Mouse (Mus musculus) colon, adult 2 months (tissue): ENCODE measurements around the gene Bmp8a. TPM values are rescaled to one million over a fixed set of nuclear protein-coding genes. Genes with fewer than 3 reads are reported as not detected.

Source experiments
- polyA plus RNA-seq: library from polyadenylated mRNA; depleted of rRNA; stranded (reverse); fragments of >200 nt; gene quantifications from 2 replicates; pipeline ENCODE4 v1.2.3, GENCODE M21; 2012; rRNA removed

The Bmp8a gene
- 15.2 and 19.2 TPM in 2 replicates for polyA plus RNA-seq

GRCm38 (mm10) chr4:123342642-123343470, at the start of gene Bmp8a:
Gene Bmp8a (minus strand): TSS chr4:123343252.

GRCm38 (mm10) chr4:123323534-123323933, 19.5 kb downstream of the Bmp8a start, which contains the start of gene Oxct2a:
Gene Oxct2a (minus strand): TSS chr4:123323634.

Other genes starting within 250 kb of the Bmp8a start
- gene Bmp8b, start 238.1 kb downstream of the Bmp8a start, polyA plus RNA-seq = 3.5 and 5.2 TPM in 2 replicates
- gene Oxct2b, start 227.0 kb downstream of the Bmp8a start, polyA plus RNA-seq = 0.32 and 0.36 TPM in 2 replicates
- 10.4 and 11.8 TPM in 2 replicates for gene Ppie, start 203.3 kb downstream of the Bmp8a start, polyA plus RNA-seq
- 1.3 and 1.4 TPM in 2 replicates for gene Hpcal4, start 160.0 kb downstream of the Bmp8a start, polyA plus RNA-seq
- 2.4 and 4.6 TPM in 2 replicates for gene Nt5c1a, start 141.7 kb downstream of the Bmp8a start, polyA plus RNA-seq
- gene Heyl, start 109.7 kb downstream of the Bmp8a start, polyA plus RNA-seq = 1.9 and 2.0 TPM in 2 replicates
- 178 and 192 TPM in 2 replicates for gene Pabpc4, start 80.9 kb downstream of the Bmp8a start, polyA plus RNA-seq
- 0.69 and 0.74 TPM in 2 replicates for gene Oxct2a, start 19.6 kb downstream of the Bmp8a start, polyA plus RNA-seq